Mouse (Mus musculus) embryonic facial prominence, embryonic 14.5 days (tissue): ENCODE data around the gene Hist1h2ba. TPM values are rescaled to one million over a fixed set of nuclear protein-coding genes. Genes with fewer than 3 reads are reported as not detected.

ENCODE experiments used
- ATAC-seq: fragments of 200-750 bp; cut with Nextera tagmentation; 2 replicates; pipeline ENCODE4 v1.8.0; 2017; ENCODE audit warnings: low read depth, moderate number of reproducible peaks, moderate TSS enrichment
- DNase-seq: peaks from one replicate; pipeline ENCODE4 v3.0.0-alpha.2; 2015; ENCODE audit warnings: low spot score
- H3K27ac ChIP-seq: fragments of 300-500 bp; sonication (generic); replicated peaks from 2 replicates; pipeline ENCODE4 v1.5.1; 2014; ENCODE audit warnings: low read depth, mild to moderate bottlenecking, low read length, moderate library complexity
- H3K27me3 ChIP-seq: fragments of 300-500 bp; sonication (generic); replicated peaks from 2 replicates; pipeline ENCODE4 v1.6.1; 2014; ENCODE audit warnings: low read length; ENCODE audit not compliant: control insufficient read depth, insufficient read depth
- H3K36me3 ChIP-seq: fragments of 300-500 bp; sonication (generic); 2 replicates; pipeline ENCODE4 v1.6.1; 2014; ENCODE audit warnings: low read length, mixed read lengths; ENCODE audit not compliant: control insufficient read depth, insufficient read depth
- H3K4me1 ChIP-seq: fragments of 300-500 bp; sonication (generic); 2 replicates; pipeline ENCODE4 v1.6.1; 2014; ENCODE audit warnings: antibody characterized with exemption, low read length; ENCODE audit not compliant: control insufficient read depth, insufficient read depth
- H3K4me2 ChIP-seq: fragments of 300-500 bp; sonication (generic); 2 replicates; pipeline ENCODE4 v1.6.1; 2014; ENCODE audit warnings: low read depth, mild to moderate bottlenecking, low read length, moderate library complexity, mixed read lengths
- H3K4me3 ChIP-seq: fragments of 300-500 bp; sonication (generic); 2 replicates; pipeline ENCODE4 v1.5.1; 2014; ENCODE audit warnings: low read depth, mild to moderate bottlenecking, low read length
- H3K9ac ChIP-seq: fragments of 300-500 bp; sonication (generic); 2 replicates; pipeline ENCODE4 v1.6.1; 2014; ENCODE audit warnings: low read depth, mild to moderate bottlenecking, low read length, moderate library complexity, mixed read lengths
- H3K9me3 ChIP-seq: fragments of 300-500 bp; sonication (generic); 2 replicates; pipeline ENCODE4 v1.6.1; 2016; ENCODE audit warnings: low read length; ENCODE audit not compliant: control insufficient read depth
- WGBS: fragments of 180-500 bp; shearing (Covaris S2); extraction: QIAGEN DNeasy Blood & Tissue Kit; methylation state at CpG from one replicate; pipeline ENCODE4 v1.1.7; 2014; 5-methylcytosine and 5-hydroxymethylcytosine counted together
- polyA plus RNA-seq: library from polyadenylated mRNA; unstranded; fragments of >200 nt; fragmentation: Nextera tagmentation; extraction: Ambion mirVana; gene quantifications from 2 replicates; pipeline ENCODE4 v1.2.1, GENCODE M21; 2014

Hist1h2ba gene
- polyA plus RNA-seq, 1 experiment from 2014 or later: not detected

- H3K9ac ChIP-seq: no peak overlapping the region
- H3K4me1 ChIP-seq: no peaks in the 10 kb centered on the region
- peak; percentile 7 for DNase-seq
- 38% methylated on average over 2 of the region's 2 CpGs for WGBS
- no peak overlapping the region for H3K4me2 ChIP-seq
- no peak for ATAC-seq
- H3K27ac ChIP-seq: no peak overlapping the region
- H3K36me3 ChIP-seq: no peaks in the 10 kb centered on the region
- no peaks in the 10 kb centered on the region for H3K9me3 ChIP-seq
- H3K4me3 ChIP-seq: no peak overlapping the region
- H3K27me3 ChIP-seq: no peaks in the 10 kb centered on the region
These were observed 8.9 kb upstream of the Hist1h2ba start for GRCm38 (mm10) chr13:23942861-23943260.

- Histone ChIP-seq H3K4me2 (no peak overlapping the region), H3K27me3 (no peaks in the 10 kb centered on the region), H3K9me3 (no peaks in the 10 kb centered on the region), H3K36me3 (no peaks in the 10 kb centered on the region), H3K9ac (no peak overlapping the region), H3K4me3 (no peak overlapping the region), H3K27ac (no peak overlapping the region), H3K4me1 (no peaks in the 10 kb centered on the region)
- WGBS: 49% methylated on average over 6 of the region's 6 CpGs
- DNase-seq: peak; percentile 39
- peak; percentile 37; the same call in 1 of the 2 replicates for ATAC-seq
These were observed 6.3 kb upstream of the Hist1h2ba start for GRCm38 (mm10) chr13:23940291-23940690.

- DNase-seq (no peak), ATAC-seq (no peak)
- H3K9me3 ChIP-seq: no peaks in the 10 kb centered on the region
- no peak overlapping the region for H3K27ac ChIP-seq
- no peak overlapping the region for H3K9ac ChIP-seq
- no peaks in the 10 kb centered on the region for H3K4me1 ChIP-seq
- H3K4me2 ChIP-seq: no peak overlapping the region
- H3K4me3 ChIP-seq: no peak overlapping the region
- H3K36me3 ChIP-seq: no peaks in the 10 kb centered on the region
- 87% methylated on average over 1 of the region's 1 CpGs for WGBS
- H3K27me3 ChIP-seq: no peaks in the 10 kb centered on the region
These were observed 4.7 kb upstream of the Hist1h2ba start for GRCm38 (mm10) chr13:23938699-23939098.

- Histone ChIP-seq H3K4me2 (no peak within 1 kb of the TSS), H3K9me3 (no peaks in the 10 kb centered on the region), H3K27me3 (no peaks in the 10 kb centered on the region), H3K36me3 (no peaks in the 10 kb centered on the region), H3K4me1 (no peaks in the 10 kb centered on the region), H3K27ac (no peak within 1 kb of the TSS), H3K4me3 (no peak within 1 kb of the TSS), H3K9ac (no peak within 1 kb of the TSS)
- ATAC-seq (no peak), DNase-seq (no peak)
- 90% methylated on average over 10 of the region's 10 CpGs for WGBS
These were observed 210 bp upstream of the Hist1h2ba start, which contains the start of gene Hist1h2aa for GRCm38 (mm10) chr13:23934211-23934520. TSS of gene Hist1h2aa (plus strand) at chr13:23934462.

GRCm38 (mm10) chr13:23930904-23931303 lies 3.1 kb downstream of the Hist1h2ba start:
- ATAC-seq: peak; percentile 30; the same call in 1 of the 2 replicates

GRCm38 (mm10) chr13:23930461-23930860 lies 3.5 kb downstream of the Hist1h2ba start:
- Histone ChIP-seq H3K4me2 (no peak overlapping the region), H3K9me3 (no peaks in the 10 kb centered on the region), H3K36me3 (no peaks in the 10 kb centered on the region), H3K9ac (no peak overlapping the region), H3K4me3 (no peak overlapping the region), H3K4me1 (no peaks in the 10 kb centered on the region), H3K27me3 (no peaks in the 10 kb centered on the region), H3K27ac (no peak overlapping the region)
- DNase-seq (no peak), ATAC-seq (no peak)
- WGBS: 89% methylated on average over 9 of the region's 9 CpGs

More at GRCm38 (mm10) chr13:23930904-23931303, 3.1 kb downstream of the Hist1h2ba start:
- peak; percentile 22 for DNase-seq
- Histone ChIP-seq H3K9me3 (no peaks in the 10 kb centered on the region), H3K27ac (no peak overlapping the region), H3K4me2 (no peak overlapping the region), H3K27me3 (no peaks in the 10 kb centered on the region), H3K9ac (no peak overlapping the region), H3K36me3 (no peaks in the 10 kb centered on the region), H3K4me1 (no peaks in the 10 kb centered on the region), H3K4me3 (no peak overlapping the region)
- 44% methylated on average over 11 of the region's 11 CpGs for WGBS

- no peaks in the 10 kb centered on the region for H3K4me1 ChIP-seq
- DNase-seq: peak; percentile 51
- no peak overlapping the region for H3K4me3 ChIP-seq
- H3K4me2 ChIP-seq: no peak overlapping the region
- H3K9ac ChIP-seq: no peak overlapping the region
- ATAC-seq: 0 out of 2 replicates have a peak, but pooled peaks have one; percentile 44
- H3K27ac ChIP-seq: no peak overlapping the region
- no peaks in the 10 kb centered on the region for H3K27me3 ChIP-seq
- H3K36me3 ChIP-seq: no peaks in the 10 kb centered on the region
- WGBS: 38% methylated on average over 3 of the region's 3 CpGs
- no peaks in the 10 kb centered on the region for H3K9me3 ChIP-seq
These were observed 5.3 kb downstream of the Hist1h2ba start for GRCm38 (mm10) chr13:23928637-23929036.

- Histone ChIP-seq H3K36me3 (no peaks in the 10 kb centered on the region), H3K4me1 (no peaks in the 10 kb centered on the region), H3K27ac (no peak overlapping the region), H3K9ac (no peak overlapping the region), H3K4me3 (no peak overlapping the region), H3K4me2 (no peak overlapping the region), H3K9me3 (no peaks in the 10 kb centered on the region), H3K27me3 (no peaks in the 10 kb centered on the region)
- WGBS: 68% methylated on average over 2 of the region's 2 CpGs
- ATAC-seq (no peak), DNase-seq (no peak)
These were observed 8.2 kb downstream of the Hist1h2ba start for GRCm38 (mm10) chr13:23925792-23926191.

GRCm38 (mm10) chr13:23917674-23918073 lies 16.3 kb downstream of the Hist1h2ba start:
- Histone ChIP-seq H3K9me3 (no peaks in the 10 kb centered on the region), H3K4me3 (no peak overlapping the region), H3K4me1 (no peaks in the 10 kb centered on the region), H3K9ac (no peak overlapping the region), H3K4me2 (no peak overlapping the region), H3K27me3 (no peaks in the 10 kb centered on the region), H3K27ac (no peak overlapping the region), H3K36me3 (no peaks in the 10 kb centered on the region)
- DNase-seq: no peak
- 78% methylated on average over 4 of the region's 4 CpGs for WGBS
- no peak for ATAC-seq
